Mouse (Mus musculus): Measurements from ENCODE around the gene Pigb. TPM values are rescaled to one million over a fixed set of nuclear protein-coding genes. Genes with fewer than 3 reads are reported as not detected.

Gene Pigb
- total RNA-seq, 2 experiments from 2014 or later = 18.8 to 20.4 TPM

- DNase-seq (ENCODE audit: low spot score in 2 of 2) = no peak
These were observed 7.7 kb upstream of the Pigb start for GRCm38 (mm10) chr9:73047906-73048305.

- DNase-seq (ENCODE audit: low spot score in 2 of 2) = no peak
These were observed 5.5 kb upstream of the Pigb start for GRCm38 (mm10) chr9:73045711-73046110.

GRCm38 (mm10) chr9:73045204-73045603 is 5.0 kb upstream of the Pigb start:
- DNase-seq (ENCODE audit: low spot score in 2 of 2) = no peak

GRCm38 (mm10) chr9:73044146-73045079 is 4.2 kb upstream of the Pigb start, which contains the start of gene Rab27a:
Gene Rab27a (plus strand): TSS chr9:73044854.
- DNase-seq (ENCODE audit: low spot score in 2 of 2) = peak; percentile 55 to 72

- peak; percentile 75 to 89 for DNase-seq (ENCODE audit: low spot score in 2 of 2)
These were observed 794 bp downstream of the Pigb start for GRCm38 (mm10) chr9:73039222-73039945.

- no peak for DNase-seq (ENCODE audit: low spot score in 2 of 2)
These were observed 6.8 kb downstream of the Pigb start for GRCm38 (mm10) chr9:73033406-73033805.

- DNase-seq (ENCODE audit: low spot score in 2 of 2) = no peak
These were observed 8.8 kb downstream of the Pigb start for GRCm38 (mm10) chr9:73031421-73031820.

GRCm38 (mm10) chr9:73030443-73030842 is 9.7 kb downstream of the Pigb start:
- no peak for DNase-seq (ENCODE audit: low spot score in 2 of 2)

GRCm38 (mm10) chr9:73025818-73026636 is 14.2 kb downstream of the Pigb start:
- no peak for DNase-seq (ENCODE audit: low spot score in 2 of 2)

- no peak for DNase-seq (ENCODE audit: low spot score in 2 of 2)
These were observed 19.5 kb downstream of the Pigb start for GRCm38 (mm10) chr9:73020566-73021097.

GRCm38 (mm10) chr9:73019841-73020240 is 20.3 kb downstream of the Pigb start:
- no peak for DNase-seq (ENCODE audit: low spot score in 2 of 2)

GRCm38 (mm10) chr9:73014724-73015123 is 25.5 kb downstream of the Pigb start:
- no peak for DNase-seq (ENCODE audit: low spot score in 2 of 2)

GRCm38 (mm10) chr9:73012629-73013028 is 27.5 kb downstream of the Pigb start:
- DNase-seq (ENCODE audit: low spot score in 2 of 2) = no peak

GRCm38 (mm10) chr9:73008384-73008783 is 31.8 kb downstream of the Pigb start:
- no peak for DNase-seq (ENCODE audit: low spot score in 2 of 2)

- DNase-seq (ENCODE audit: low spot score in 2 of 2) = no peak
These were observed 34.0 kb downstream of the Pigb start for GRCm38 (mm10) chr9:73006175-73006574.

- DNase-seq (ENCODE audit: low spot score in 2 of 2) = no peak
These were observed 35.1 kb downstream of the Pigb start for GRCm38 (mm10) chr9:73005106-73005505.

- DNase-seq (ENCODE audit: low spot score in 2 of 2) = no peak
These were observed 36.1 kb downstream of the Pigb start for GRCm38 (mm10) chr9:73004076-73004475.

- no peak for DNase-seq (ENCODE audit: low spot score in 2 of 2)
These were observed 38.0 kb downstream of the Pigb start for GRCm38 (mm10) chr9:73002177-73002576.

GRCm38 (mm10) chr9:73001314-73002011 is 38.7 kb downstream of the Pigb start:
- DNase-seq (ENCODE audit: low spot score in 2 of 2) = no peak

- no peak for DNase-seq (ENCODE audit: low spot score in 2 of 2)
These were observed 39.7 kb downstream of the Pigb start for GRCm38 (mm10) chr9:73000487-73000886.
